Mouse (Mus musculus): ENCODE data around the gene 2410004B18Rik. TPM values are rescaled to one million over a fixed set of nuclear protein-coding genes. Genes with fewer than 3 reads are reported as not detected.

2410004B18Rik gene
- 10 to 100 TPM; 44.8 to 46.8 TPM for total RNA-seq (2023)

DNA sequence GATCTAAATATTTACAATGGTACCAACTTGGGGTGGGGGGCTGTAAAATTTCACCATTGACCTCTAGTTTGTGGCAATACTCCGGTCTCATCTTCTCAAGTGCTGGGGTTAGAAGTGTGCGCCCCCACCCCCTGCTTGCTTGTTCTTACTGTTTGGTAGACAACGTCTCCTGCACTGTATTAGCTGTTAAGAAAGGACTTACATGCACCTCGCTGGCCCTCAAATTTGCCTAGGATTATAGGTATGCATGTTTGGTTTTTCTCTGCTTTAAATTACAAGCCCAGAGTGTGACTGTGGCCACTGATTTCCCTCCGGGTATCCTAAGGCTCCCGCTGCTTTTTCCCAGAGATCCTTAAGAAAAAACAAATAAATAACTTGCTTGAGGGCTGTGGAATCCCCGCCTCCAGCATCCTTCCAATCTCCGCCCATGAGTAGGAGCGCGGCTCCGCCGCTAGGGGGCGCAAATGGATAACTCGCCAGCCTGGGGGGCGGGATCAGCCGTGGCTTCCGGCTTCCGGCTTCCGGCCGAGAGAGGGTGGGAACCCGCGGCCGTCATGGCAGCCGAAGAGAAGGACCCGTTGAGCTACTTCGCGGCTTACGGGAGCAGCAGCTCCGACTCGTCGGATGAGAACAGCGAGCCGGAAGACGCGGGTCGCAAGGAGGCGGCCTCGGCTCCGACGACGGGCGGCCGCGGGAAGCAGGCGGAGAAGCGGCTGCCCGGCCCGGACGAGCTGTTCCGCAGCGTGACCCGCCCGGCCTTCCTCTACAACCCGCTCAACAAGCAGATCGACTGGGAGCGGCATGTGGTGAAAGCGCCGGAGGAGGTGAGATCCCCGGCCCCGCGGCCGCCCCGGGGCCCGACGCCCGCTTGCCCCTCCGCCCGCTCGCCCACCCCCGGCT is at the start of gene 2410004B18Rik:
Gene 2410004B18Rik (plus strand): TSS at position 510 of the 900 bp plus-strand sequence.

DNA sequence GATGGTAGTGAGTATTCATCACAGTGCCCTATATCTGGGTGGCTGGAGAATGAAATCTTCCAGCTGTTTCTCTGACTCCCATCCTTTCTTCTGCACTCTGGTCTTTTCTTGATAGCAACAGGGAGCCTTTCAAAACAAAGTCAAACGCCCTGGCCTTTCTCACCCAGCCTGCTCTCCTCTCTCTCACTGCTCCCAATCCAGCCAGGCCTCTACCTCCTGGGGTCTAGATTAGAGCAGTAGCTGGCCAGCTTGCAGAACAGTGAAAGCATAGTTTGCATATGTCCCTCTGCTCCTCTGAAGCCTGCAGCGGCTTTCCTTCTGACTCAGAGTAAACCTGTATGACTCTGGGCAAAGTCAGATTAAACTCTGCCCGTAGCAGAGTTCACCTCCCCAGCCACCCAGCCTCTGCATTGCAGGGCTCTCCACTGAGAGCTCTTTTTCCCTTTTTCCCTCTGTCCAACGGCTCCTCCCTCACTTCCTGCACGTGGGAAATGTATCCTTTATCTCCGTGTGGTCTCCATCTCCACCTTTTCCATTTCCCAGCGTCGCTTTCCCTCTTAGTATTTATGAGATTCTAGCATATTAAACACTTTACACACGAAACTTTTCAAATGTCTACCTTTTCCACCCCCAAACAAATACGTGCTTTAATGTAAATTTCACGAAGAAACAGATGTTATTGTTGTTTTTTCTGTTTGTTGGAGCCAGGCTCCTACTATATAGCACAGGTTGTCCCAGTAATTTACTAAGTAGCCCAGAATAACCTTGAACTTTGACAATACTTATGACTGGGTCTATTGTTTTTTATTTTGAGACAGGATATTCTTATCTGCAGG is 15.6 kb upstream of the 2410004B18Rik start, which contains the start of gene Bcl10:
Gene Bcl10 (plus strand): TSS at position 786 of the 836 bp plus-strand sequence.

DNA sequence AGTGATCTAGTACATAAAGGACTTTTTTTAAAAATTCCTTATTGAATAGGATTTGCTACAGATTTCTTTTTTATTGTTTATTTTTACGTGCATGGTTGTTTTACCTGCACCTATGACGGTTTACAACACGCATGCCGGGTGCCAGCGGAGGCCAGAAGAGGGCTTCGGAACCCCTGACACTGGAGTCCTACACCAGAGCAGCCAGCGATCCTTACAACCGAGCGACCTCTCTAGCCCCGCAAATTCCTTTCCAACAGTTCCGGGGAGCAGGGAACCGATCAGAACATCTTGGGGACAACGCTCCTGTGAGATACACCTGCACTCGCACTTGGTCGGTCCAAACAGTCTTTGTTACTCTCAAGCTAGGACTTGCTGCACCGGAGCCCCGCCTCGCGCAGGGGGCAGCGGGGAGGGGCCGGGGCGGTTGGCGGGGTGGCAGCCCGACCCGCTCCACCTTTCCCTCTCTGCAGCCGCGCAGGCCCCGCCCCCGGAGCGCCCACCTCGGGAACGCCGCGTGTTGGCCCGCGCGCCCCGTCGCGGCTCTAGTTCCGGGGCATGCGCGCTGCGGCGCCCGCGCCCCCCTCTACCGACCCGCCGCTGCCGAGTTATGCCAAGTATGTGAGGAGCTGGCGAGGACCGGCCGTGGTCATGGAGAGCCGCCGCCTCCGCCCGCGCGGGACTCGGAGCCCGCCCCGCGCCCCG is 49.6 kb downstream of the 2410004B18Rik start, which contains the start of gene Syde2:
Gene Syde2 (plus strand): TSS at position 603 of the 702 bp plus-strand sequence.

Other genes with a start within 250 kb of the 2410004B18Rik start
- not detected for gene Ddah1, start 179.3 kb upstream of the 2410004B18Rik start, total RNA-seq (2023)
- gene Bcl10, start 15.2 kb upstream of the 2410004B18Rik start, total RNA-seq (2023): 10 to 100 TPM; 87.8 to 96.7 TPM
- not detected for gene Syde2, start 49.9 kb downstream of the 2410004B18Rik start, total RNA-seq (2023)
- not detected for gene Wdr63, start 170.1 kb downstream of the 2410004B18Rik start, total RNA-seq (2023)
- gene Mcoln3, start 179.4 kb downstream of the 2410004B18Rik start, total RNA-seq (2023): 1 to 10 TPM; 5.8 to 7.1 TPM
- 10 to 100 TPM; 41.0 to 44.1 TPM for gene Mcoln2, start 211.8 kb downstream of the 2410004B18Rik start, total RNA-seq (2023)